Mouse (Mus musculus): ENCODE data around the gene Bcl2l13.
"Not testable (repeated sequence)": the region's sequence is repeated elsewhere in the genome, so short reads cannot be mapped to it uniquely, and the experiment has no call there.

The Bcl2l13 gene

DNA sequence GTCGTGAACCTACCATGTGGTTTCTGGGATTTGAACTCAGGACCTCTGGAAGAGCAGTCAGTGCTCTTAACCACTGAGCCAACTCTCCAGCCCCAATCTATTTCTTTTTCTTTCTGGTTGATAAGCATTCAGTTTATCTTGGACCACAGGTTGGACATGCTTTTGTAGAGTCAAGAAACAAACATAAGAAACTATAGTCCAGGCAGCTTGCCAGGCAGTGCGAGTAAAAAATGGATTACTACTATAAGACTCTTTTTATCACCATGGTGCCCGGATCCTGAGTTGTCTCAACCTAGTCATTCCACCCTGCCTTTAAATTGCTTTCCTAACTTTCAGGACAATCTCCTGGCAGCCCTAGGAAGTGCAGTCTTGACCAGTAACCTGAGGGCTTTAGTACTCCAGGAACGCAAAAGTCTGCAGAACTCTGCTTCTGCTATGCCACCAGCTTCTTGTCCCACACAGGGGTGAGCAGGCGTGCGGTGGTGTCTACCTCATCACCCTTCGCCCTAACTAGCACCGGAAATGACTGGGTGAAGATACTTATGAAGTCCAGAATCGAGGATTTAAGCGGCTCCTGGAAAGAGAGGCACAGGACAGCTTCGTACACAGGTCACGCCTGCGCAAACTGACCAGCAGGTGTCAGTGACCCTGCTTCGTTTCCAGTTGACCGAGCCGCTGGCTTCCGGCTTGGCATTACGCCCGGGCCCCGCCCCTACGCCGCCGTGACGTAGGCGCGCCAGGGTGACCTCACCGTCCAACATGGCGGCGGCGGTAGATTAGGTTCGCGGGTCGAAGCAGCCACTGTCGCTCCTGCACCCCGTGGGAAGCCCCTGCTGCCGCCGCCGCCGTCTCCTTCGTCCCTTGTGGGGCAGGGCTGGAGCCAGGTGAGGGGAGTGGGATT is at the start of gene Bcl2l13:
Bcl2l13 (plus strand) TSS at position 739 of the 901 bp plus-strand sequence.
- DNase-seq = peak; percentile 96 to 98

DNA sequence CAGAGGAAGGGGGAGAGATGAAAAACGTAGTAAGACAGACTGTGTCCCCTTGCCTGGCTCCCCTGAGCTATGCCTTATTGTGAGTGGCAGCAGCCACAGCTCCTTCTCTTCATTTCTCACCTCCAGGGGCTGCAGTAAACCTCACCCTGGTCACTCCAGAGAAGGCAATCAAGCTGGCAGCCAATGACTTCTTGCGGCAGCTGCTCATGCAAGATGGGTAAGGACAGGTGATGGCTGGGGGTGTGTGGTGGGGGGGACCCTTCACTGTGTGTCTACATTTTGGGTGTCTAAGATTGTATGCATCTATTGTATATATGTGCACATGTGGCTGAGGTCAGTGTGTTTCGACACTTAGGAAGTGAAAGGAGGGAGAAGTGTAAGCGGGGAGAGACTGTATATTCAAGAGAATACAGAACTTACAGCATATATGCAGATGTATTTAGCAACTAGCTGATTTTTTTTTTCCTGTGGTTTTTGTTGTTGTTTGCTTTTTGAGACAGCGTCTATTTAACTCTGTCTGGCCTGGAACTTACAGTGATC is 47.9 kb upstream of the Bcl2l13 start:
- DNase-seq = no peak

DNA sequence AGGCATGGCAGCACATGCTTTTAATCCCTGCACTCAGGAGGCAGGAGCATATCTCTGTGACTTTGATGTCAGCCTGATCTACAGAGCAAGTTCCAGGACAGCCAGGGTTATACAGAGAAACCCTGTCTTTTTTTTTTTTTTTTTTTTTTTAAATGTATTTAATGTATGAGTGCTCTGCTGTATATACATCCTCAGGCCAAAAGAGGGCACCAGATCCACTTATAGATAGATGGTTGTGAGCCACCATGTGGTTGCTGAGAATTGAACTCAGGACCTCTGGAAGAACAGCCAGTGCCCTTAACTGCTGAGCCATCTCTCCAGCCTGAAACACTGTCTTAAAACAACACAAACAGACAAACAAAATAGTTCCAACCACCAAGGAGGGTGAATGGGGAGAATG is 47.1 kb upstream of the Bcl2l13 start:
- no peak for DNase-seq

DNA sequence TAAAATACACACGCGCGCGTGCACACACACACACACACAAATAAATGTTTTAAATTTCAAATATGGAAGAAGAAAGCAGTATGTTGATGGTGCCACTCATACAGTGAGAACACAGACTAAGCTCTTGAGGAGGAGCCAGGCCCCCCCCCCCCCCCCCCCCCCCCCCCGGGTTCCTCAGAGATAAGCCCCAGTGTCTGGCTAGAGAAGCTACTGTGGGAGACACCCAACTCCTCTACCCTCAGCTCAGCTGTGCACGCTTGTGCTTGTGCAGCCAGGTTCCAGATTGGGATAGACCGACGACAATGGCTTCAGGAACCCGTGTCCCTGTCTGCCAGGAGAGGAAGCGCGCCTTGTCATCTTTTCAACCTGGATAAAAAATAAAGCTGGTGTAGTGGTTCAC is 45.9 kb upstream of the Bcl2l13 start:
- no peak for DNase-seq

DNA sequence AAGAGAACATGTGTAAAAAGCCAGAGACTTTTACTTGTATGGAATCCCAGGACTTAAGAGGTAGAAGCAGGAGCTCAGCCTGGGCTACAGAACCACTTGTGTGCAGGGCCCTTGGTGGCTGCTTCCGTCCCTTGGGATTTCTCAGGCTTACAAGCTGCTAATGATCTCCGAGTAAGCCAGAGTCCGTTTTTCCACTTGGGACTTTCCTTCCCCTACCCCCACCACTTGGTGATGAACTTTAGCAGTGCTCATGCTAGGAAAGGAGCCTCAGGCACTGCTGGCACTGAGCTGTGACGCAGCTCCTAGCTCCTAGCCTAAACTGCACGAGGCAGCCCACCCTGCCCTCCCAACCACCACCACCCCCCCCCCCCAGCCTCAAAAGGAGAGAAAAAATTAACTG is 45.3 kb upstream of the Bcl2l13 start:
- no peak for DNase-seq

DNA sequence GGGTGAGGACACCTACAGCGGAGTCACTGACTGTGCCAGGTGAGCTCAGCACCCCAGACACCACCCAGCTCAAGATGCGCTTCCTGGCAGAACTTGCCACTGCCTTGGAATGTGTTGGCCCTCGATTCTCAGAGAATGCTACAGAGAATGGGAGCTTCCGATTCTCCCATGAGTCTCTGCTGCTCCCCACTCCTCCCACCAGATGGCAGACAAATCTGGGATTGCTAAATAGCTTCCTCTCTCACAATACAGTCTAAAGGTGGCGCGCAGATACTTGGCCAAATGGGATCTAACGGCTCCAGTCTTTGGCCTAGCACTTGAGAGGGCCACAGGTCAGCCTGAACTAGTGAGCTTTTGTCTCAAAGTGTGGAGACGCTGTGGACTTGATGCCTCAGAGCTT is 43.1 kb upstream of the Bcl2l13 start:
- no peak for DNase-seq

DNA sequence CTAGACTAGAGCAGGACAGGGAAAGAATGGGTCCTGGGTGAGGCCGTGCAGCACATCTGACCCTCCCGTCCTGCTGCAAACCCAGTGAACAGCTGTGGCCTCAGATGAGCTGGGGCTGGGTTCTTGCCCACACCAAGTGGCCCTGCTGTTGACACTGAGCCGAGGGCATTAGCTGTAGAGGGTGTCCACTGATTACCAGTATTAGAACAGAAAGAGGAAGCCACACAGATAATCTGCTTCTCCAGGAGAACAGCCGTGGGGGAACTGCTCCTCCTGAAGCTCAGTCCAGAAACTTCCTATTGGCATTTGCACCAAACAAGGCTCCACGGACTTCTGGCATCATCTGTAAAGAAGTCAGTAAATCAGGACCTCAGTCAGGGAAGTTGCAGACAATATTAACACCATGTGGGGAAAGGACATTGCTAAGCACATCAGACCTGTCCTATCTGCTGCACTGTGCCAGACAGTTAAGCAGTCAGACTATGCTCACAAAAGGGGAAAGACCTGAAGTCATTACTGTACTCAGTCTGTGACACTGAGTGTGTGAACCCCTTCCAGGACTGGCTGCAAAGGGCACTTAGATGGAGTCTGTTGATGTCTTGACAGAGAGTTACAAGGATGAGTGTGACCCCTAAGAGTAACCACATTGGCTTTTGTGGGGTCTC is 40.5 kb upstream of the Bcl2l13 start:
- DNase-seq = no peak

DNA sequence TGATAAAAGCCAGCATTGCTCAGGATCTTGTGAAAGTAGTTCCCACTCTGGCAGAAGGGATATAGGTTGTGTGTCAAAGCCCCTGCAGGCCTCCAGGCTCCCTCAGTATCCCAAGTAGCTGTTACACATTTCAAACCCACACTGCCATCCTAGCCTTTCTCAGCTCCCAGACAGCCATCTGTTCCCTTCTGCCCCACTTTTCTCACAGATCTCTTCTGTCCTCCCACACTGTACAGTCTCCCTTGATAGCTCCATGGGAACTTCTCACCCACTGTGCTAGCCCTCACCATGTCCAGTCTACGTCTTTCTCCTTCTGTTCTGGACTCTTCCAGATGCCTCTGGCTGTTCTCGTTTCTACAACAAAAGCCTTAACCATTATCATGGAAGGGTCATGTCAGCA is 39.9 kb upstream of the Bcl2l13 start:
- DNase-seq = no peak

DNA sequence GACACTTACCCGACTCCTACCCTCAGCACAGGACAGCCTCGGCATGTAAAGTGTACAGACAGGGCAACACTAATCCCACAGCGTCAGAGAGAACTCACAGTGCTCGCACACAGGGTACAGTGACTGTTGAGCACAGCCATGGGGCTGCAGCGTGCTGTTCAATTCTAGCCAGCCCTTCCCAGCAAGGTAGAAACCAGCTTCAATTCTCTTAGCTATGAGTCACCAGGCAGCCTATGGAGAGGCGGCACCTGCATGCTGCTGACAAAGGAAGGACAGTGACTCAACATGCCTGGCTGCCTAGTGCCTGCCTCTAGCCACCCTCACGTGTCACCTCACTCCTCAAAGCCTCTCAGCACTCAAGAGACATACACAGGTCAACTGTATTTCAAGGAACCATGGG is 38.0 kb upstream of the Bcl2l13 start:
- no peak for DNase-seq

DNA sequence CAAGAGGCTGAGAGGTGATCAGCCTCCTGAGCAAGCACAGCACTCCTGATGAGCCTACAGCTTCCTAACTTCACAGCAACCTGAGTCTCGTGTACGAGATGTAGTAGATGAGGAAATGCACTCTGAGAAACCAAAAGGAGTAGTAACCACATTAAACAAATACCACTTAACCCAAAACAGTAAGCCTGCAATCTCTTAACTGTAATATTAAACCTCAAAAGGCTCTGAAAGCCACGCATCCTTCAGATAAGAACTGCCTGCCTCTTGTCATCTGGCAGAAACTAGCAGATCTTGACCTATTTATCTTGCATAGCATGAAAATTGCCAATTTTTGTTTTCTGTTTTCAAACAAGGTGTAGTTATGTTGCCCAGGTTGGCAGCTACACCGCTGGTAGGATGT is 37.1 kb upstream of the Bcl2l13 start:
- no peak for DNase-seq

DNA sequence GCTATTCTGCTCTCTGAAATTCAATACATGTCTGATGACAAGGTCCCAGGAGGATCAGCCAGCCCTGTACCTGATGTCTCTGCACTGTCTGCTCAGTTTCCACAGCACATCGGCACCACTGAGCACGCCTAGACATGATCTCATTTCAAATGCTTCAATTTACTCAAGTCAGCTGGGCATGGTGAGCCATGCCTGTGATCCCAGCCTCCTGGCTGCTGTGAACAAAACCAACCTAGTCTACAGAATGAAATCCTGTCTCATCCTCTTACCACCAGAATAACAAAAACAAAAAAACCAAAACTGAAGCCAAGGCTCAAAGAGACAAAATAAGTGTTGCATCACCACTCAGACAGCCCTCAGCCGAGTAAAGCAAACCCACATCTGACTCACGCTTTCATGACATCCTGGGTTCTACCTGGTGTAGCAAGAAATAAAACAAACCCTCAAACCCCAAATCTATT is 36.4 kb upstream of the Bcl2l13 start:
- no peak for DNase-seq

DNA sequence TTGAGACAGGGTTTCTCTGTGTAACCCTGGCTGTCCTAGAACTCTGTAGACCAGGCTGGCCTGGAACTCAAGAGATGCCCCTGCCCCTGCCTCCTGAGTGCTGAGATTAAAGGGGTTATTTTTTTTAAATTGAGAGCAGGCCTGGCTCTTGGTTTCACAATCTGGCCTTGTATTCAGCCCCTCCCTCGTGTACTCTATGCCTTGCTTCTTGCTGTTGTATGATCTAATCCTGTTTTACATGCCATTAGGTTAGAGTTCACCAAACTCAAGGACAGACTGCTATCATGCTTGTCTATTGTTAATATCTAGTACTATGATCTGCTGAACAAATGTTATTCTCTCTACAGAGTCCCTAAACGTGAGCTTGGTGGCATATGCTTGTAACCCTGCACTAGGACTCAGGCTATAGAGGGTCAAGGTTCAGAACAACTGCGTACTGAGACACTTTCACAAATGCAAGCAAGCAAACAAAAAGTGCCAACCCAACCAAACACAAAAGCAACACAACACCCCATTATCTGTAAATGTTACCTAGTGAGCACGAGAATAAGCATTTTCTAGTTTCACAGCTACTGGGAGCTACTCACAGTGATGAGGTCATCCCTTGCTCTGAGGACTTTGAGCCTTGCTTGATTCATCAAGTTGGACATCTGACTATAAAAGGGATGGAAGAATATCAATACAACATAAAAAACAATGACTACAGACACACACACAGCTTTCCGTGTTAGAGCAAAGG is 28.8 kb upstream of the Bcl2l13 start:
- DNase-seq = no peak

DNA sequence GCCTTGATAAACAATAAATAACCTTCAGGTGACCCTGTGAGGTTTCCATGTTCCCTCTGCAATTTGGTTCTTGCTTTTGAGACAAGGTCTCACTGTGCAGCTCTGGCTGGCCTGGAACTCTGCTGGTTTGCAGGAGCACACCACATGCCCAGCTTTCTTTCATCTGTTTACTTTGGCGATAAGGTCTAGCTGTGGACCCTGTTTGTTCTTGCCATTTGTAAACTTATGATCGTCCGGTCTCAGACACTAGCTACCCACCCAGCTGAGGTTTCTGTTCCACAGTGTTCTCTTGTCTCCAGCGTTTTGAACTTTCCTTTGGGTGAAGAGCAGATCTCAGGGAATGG is 28.3 kb upstream of the Bcl2l13 start:
- no peak for DNase-seq

DNA sequence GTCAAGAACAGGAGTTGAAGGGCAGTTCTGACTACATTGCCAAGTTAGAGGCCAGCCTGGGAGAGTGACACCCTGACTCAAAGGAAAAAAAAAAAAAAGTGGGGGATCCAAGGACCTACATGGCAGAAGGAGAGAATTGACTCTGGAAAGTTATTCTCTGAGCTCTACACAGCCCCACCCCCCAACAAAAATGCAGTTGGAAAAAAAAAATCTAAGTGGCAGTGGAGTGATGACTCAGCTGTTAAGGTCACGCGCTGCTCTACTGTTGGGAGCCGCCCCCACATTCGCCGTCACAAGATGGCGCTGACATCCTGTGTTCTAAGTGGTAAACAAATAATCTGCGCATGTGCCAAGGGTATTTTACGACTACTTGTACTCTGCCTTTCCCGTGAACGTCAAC is 24.0 kb upstream of the Bcl2l13 start:
- not testable (repeated sequence) for DNase-seq

DNA sequence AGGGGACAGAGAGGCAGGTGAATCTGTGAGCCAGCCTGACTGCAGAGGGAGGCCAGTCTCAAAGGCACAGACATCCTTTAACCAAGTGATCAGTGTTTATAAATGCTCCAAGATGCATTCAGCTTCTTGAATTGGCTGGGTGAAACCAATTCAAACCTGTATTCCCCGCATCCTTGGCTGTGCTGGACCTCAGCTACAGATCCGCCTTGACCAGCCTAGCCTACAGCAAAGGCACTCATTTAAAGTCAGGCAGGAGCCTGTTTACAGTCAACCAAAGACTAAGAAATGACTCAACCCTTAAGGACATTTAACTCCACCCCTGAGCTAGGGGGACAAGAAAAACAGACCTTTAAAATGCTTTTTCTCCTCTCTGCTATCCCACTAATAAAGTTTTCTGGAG is 16.7 kb upstream of the Bcl2l13 start:
- peak; percentile 22 to 57 for DNase-seq

DNA sequence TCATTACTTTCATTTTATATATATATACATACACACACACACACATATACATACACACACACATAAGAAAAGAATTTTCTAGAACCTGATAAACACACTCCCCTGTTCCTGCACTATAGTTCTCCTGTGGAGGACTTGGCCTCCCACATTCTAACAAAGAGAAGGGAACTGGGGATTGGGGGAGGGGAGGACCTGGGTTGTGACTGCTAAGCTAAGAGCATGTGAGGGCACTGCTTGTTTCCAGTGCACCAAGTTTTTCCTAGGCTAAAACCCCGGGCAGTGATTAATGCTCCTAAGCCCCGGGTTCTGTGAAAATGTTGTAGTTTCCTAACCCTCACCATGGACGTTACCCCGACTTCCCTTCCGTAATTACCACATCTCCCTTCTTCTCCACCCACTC is 15.9 kb upstream of the Bcl2l13 start:
- DNase-seq = peak; percentile 60 to 65

DNA sequence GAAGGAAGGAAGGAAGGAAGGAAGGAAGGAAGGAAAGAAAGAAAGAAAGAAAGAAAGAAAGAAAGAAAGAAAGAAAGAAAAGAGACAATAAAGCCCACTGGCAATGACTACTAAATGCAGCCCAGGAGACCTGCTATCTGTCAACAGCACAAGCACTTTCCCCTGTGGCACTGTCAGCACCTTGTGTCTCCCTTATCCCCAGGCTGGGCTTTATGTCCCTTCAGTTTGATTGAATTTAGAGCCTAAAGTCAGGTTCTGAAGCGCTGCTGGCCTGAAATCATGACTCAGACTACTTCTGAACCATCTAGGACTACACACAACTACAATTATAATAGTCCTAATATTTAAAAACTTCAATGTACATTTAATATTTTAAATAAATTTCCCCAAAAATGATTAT is 15.1 kb upstream of the Bcl2l13 start:
- no peak for DNase-seq

DNA sequence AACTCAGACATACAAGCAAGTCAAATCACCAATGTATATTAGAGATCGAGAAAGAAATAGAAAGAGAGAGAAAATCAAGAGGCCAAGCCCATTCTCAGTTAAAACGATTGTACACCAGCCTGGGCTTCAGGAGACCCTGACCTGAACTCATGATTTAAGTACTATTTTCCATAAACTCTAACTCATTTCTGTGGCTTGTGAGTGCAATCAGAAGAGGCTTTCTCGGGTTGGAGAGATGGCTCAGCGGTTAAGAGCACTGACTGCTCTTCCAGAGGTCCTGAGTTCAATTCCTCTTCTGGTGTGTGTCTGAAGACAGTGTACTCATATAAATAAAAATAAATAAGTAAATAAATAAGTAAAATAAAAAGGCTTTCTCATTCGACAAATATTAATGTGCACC is 14.3 kb upstream of the Bcl2l13 start:
- DNase-seq = no peak

DNA sequence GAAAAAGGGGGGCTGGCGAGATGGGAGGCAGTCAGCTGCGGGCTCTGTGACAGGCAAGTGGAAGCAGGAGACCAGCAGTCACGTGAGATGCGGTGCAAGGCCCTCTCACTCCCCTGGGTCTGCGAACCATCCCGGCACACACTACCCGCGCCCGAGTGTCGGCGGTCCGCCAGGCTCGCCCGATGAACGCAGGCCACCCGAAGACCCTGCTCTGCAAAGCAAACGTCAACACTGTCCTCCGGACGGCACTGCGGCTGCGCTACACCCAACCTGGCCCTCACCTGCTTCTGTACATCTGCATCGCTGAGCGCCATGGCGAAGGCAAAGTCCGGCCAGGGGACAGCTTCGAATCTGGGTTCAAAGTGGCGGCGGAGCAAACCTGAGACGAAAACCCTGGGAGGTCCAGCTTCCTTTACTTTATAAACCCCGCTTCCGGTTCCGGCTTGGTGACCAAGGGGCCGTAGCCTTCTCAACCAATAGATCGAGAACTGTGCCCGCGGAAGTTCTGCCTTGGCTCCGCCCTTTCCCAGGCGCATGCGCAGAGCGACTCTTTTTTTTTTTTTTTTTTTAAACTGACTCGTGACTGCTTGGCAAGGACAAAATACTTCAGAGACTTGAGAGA is 13.6 kb upstream of the Bcl2l13 start, which contains the start of gene Atp6v1e1:
Atp6v1e1 (minus strand) TSS at position 487 of the 622 bp plus-strand sequence.
- peak; percentile 94 to 97 for DNase-seq

DNA sequence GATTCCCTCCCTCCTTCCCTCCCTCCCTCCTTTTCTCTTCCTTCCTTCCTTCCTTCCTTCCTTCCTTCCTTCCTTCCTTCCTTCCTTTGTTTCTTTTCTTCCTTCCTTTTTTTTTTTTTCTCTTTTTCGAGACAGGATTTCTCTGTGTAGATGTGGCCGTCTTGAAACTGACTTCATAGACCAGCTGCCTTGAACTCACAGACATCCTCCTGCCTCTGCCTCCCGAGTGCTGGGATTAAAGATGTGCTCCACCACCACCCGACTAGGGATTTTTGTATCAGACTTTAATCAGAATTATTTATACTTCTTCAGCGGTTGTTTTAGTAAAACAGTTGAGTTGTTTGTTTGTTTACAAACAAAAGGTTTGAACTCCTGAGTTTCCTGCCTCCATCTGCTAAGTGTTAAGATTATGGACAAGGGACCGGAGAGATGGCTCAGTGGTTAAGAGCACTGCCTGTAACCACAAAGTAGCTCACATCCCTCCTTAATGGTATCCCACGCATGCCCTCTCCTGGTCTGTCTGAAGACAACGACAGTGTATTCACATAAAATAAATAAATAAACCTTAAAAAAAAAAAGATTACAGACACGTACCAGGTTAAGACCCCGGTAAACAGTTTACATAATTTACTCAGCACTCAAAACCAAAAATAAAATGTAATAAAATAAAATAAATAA is 12.9 kb upstream of the Bcl2l13 start:
- DNase-seq = peak; percentile 40 to 45

DNA sequence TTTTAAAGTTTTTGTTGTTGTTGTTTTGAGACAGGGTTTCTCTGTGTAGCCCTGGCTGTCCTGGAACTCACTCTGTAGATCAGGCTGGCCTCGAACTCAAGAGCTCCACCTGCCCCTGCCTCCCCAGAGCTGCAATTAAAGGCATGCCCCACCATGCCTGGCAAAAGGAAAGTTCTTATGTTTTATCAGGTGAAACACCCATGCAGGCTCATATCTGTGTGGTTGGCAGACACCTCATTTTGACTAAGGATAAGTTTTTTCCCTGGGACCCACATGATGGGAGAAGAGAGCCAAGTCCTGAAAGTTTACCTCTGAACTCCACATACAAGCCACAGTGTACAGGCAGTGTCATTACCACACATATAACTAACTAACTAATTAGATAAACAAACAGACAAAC is 6.0 kb upstream of the Bcl2l13 start:
- no peak for DNase-seq

Data from kidney, postnatal 36 days (tissue).